Mouse (Mus musculus) stomach, embryonic 14.5 days (tissue): ENCODE measurements around the gene Ppan. TPM values are rescaled to one million over a fixed set of nuclear protein-coding genes. Genes with fewer than 3 reads are reported as not detected.

Experiments
- ATAC-seq: fragments of 200-750 bp; cut with Nextera tagmentation; 2 replicates; pipeline ENCODE4 v1.8.0; 2017; ENCODE audit warnings: low read depth, moderate TSS enrichment; ENCODE audit not compliant: insufficient number of reproducible peaks, insufficient read depth, low FRiP score
- H3K27ac ChIP-seq: fragments of 300-500 bp; sonication (generic); 2 replicates; pipeline ENCODE4 v1.5.1; 2014; ENCODE audit warnings: mild to moderate bottlenecking, low read length, moderate library complexity, mixed read lengths
- H3K27me3 ChIP-seq: fragments of 300-500 bp; sonication (generic); 2 replicates; pipeline ENCODE4 v1.6.1; 2014; ENCODE audit warnings: low read length, control low read depth, mixed read lengths; ENCODE audit not compliant: control insufficient read depth, insufficient read depth
- H3K36me3 ChIP-seq: fragments of 300-500 bp; sonication (generic); 2 replicates; pipeline ENCODE4 v1.6.1; 2014; ENCODE audit warnings: mild to moderate bottlenecking, control low read depth, low read length, moderate library complexity, mixed read lengths; ENCODE audit not compliant: control insufficient read depth, insufficient read depth
- H3K4me1 ChIP-seq: fragments of 300-500 bp; sonication (generic); 2 replicates; pipeline ENCODE4 v1.6.1; 2014; ENCODE audit warnings: low read length, control low read depth, mixed read lengths; ENCODE audit not compliant: control insufficient read depth, insufficient read depth
- H3K4me2 ChIP-seq: fragments of 300-500 bp; sonication (generic); replicated peaks from 2 replicates; pipeline ENCODE4 v1.6.1; 2014; ENCODE audit warnings: low read depth, low read length, control low read depth
- H3K4me3 ChIP-seq: fragments of 300-500 bp; sonication (generic); 2 replicates; pipeline ENCODE4 v1.5.1; 2014; ENCODE audit warnings: low read depth, low read length, control low read depth
- H3K9ac ChIP-seq: fragments of 300-500 bp; sonication (generic); replicated peaks from 2 replicates; pipeline ENCODE4 v1.6.1; 2014; ENCODE audit warnings: low read depth, mild to moderate bottlenecking, control low read depth, low read length, moderate library complexity, mixed read lengths
- H3K9me3 ChIP-seq: fragments of 300-500 bp; sonication (generic); 2 replicates; pipeline ENCODE4 v1.6.1; 2016; ENCODE audit warnings: low read depth, low read length, control low read depth; ENCODE audit not compliant: control insufficient read depth
- WGBS: fragments of 180-500 bp; shearing (Covaris S2); extraction: QIAGEN DNeasy Blood & Tissue Kit; methylation state at CpG from one replicate; pipeline ENCODE4 v1.1.7; 2014; 5-methylcytosine and 5-hydroxymethylcytosine counted together
- polyA plus RNA-seq: library from polyadenylated mRNA; unstranded; fragments of >200 nt; fragmentation: Nextera tagmentation; extraction: Ambion mirVana; gene quantifications from 2 replicates; pipeline ENCODE4 v1.2.1, GENCODE M21; 2014

The Ppan gene
- polyA plus RNA-seq, 1 experiment from 2014 or later: 74.6 TPM

GRCm38 (mm10) chr9:20866879-20867278, 21.1 kb upstream of the Ppan start:
- 62% methylated on average over 3 of the region's 3 CpGs for WGBS
- Histone ChIP-seq H3K4me3 (no peak overlapping the region), H3K27me3 (peaks cover 13% of the 10 kb centered on the region; the same call in 1 of the 2 replicates), H3K4me1 (no peaks in the 10 kb centered on the region), H3K27ac (no peak overlapping the region), H3K9ac (no peak overlapping the region), H3K4me2 (no peak overlapping the region), H3K9me3 (no peaks in the 10 kb centered on the region), H3K36me3 (no peaks in the 10 kb centered on the region)
- no peak for ATAC-seq

GRCm38 (mm10) chr9:20868448-20869001, 19.4 kb upstream of the Ppan start, which contains the start of gene A230050P20Rik:
A230050P20Rik (plus strand) TSS chr9:20868642.
- no peak within 1 kb of the TSS for H3K27ac ChIP-seq
- H3K4me2 ChIP-seq: peak within 1 kb of the TSS; percentile 72
- H3K4me1 ChIP-seq: no peaks in the 10 kb centered on the region
- ATAC-seq: peak; percentile 50; the same call in 1 of the 2 replicates
- no peaks in the 10 kb centered on the region for H3K9me3 ChIP-seq
- no peaks in the 10 kb centered on the region for H3K36me3 ChIP-seq
- peak within 1 kb of the TSS; percentile 46; the same call in 1 of the 2 replicates for H3K9ac ChIP-seq
- H3K27me3 ChIP-seq: peaks cover 13% of the 10 kb centered on the region; the same call in 1 of the 2 replicates
- H3K4me3 ChIP-seq: peak within 1 kb of the TSS; percentile 52
- WGBS: 7% methylated on average over 50 of the region's 53 CpGs

- Histone ChIP-seq H3K9ac (peak overlapping the region; percentile 46; the same call in 1 of the 2 replicates), H3K4me2 (peak overlapping the region; percentile 72), H3K4me3 (peak overlapping the region; percentile 52), H3K4me1 (no peaks in the 10 kb centered on the region), H3K27me3 (peaks cover 13% of the 10 kb centered on the region; the same call in 1 of the 2 replicates), H3K36me3 (no peaks in the 10 kb centered on the region), H3K27ac (no peak overlapping the region), H3K9me3 (no peaks in the 10 kb centered on the region)
- 3% methylated on average over 19 of the region's 19 CpGs for WGBS
- no peak for ATAC-seq
Measured at GRCm38 (mm10) chr9:20869246-20869645, 18.7 kb upstream of the Ppan start.

- WGBS: 78% methylated on average over 12 of the region's 12 CpGs
- Histone ChIP-seq H3K4me2 (no peak overlapping the region), H3K9ac (no peak overlapping the region), H3K4me3 (no peak overlapping the region), H3K9me3 (no peaks in the 10 kb centered on the region), H3K27me3 (peaks cover 13% of the 10 kb centered on the region; the same call in 1 of the 2 replicates), H3K36me3 (0 out of 2 replicates have a peak, but pooled peaks cover 3% of the 10 kb centered on the region), H3K27ac (no peak overlapping the region), H3K4me1 (no peaks in the 10 kb centered on the region)
- no peak for ATAC-seq
Measured at GRCm38 (mm10) chr9:20870211-20871173, 17.5 kb upstream of the Ppan start.

- Histone ChIP-seq H3K4me2 (no peak overlapping the region), H3K36me3 (0 out of 2 replicates have a peak, but pooled peaks cover 3% of the 10 kb centered on the region), H3K4me1 (0 out of 2 replicates have a peak, but pooled peaks cover 4% of the 10 kb centered on the region), H3K4me3 (no peak overlapping the region), H3K27me3 (peaks cover 11% of the 10 kb centered on the region; the same call in 1 of the 2 replicates), H3K9ac (no peak overlapping the region), H3K9me3 (no peaks in the 10 kb centered on the region), H3K27ac (no peak overlapping the region)
- ATAC-seq: no peak
- 88% methylated on average over 10 of the region's 10 CpGs for WGBS
Measured at GRCm38 (mm10) chr9:20872991-20873390, 15.0 kb upstream of the Ppan start.

- no peak overlapping the region for H3K9ac ChIP-seq
- no peak overlapping the region for H3K4me2 ChIP-seq
- H3K27me3 ChIP-seq: peaks cover 8% of the 10 kb centered on the region; the same call in 1 of the 2 replicates
- no peak for ATAC-seq
- H3K4me1 ChIP-seq: 0 out of 2 replicates have a peak, but pooled peaks cover 4% of the 10 kb centered on the region
- H3K36me3 ChIP-seq: 0 out of 2 replicates have a peak, but pooled peaks cover 3% of the 10 kb centered on the region
- no peak overlapping the region for H3K27ac ChIP-seq
- H3K9me3 ChIP-seq: no peaks in the 10 kb centered on the region
- no peak overlapping the region for H3K4me3 ChIP-seq
- WGBS: 83% methylated on average over 12 of the region's 12 CpGs
Measured at GRCm38 (mm10) chr9:20873521-20873920, 14.5 kb upstream of the Ppan start.

GRCm38 (mm10) chr9:20875021-20875790, 12.8 kb upstream of the Ppan start:
- no peak for ATAC-seq
- WGBS: 64% methylated on average over 23 of the region's 23 CpGs
- Histone ChIP-seq H3K36me3 (0 out of 2 replicates have a peak, but pooled peaks cover 3% of the 10 kb centered on the region), H3K9me3 (no peaks in the 10 kb centered on the region), H3K4me1 (peaks cover 10% of the 10 kb centered on the region; the same call in 1 of the 2 replicates), H3K4me3 (no peak overlapping the region), H3K4me2 (no peak overlapping the region), H3K27me3 (no peaks in the 10 kb centered on the region), H3K27ac (no peak overlapping the region), H3K9ac (no peak overlapping the region)
